Mouse (Mus musculus) liver, adult 2 months (tissue): Measurements from ENCODE around the gene Ube2l3.

Experiments
- CTCF ChIP-seq: fragments of 200-500 bp; IDR thresholded peaks from 2 replicates; pipeline ENCODE4 v1.5.1; 2011; ENCODE audit warnings: low read depth, low read length, control low read depth
- POLR2A ChIP-seq: fragments of 200-500 bp; IDR thresholded peaks from 2 replicates; pipeline ENCODE4 v1.6.1; 2011; ENCODE audit warnings: low read length, control low read depth; ENCODE audit not compliant: insufficient read depth; ENCODE audit errors: extremely low read depth

DNA sequence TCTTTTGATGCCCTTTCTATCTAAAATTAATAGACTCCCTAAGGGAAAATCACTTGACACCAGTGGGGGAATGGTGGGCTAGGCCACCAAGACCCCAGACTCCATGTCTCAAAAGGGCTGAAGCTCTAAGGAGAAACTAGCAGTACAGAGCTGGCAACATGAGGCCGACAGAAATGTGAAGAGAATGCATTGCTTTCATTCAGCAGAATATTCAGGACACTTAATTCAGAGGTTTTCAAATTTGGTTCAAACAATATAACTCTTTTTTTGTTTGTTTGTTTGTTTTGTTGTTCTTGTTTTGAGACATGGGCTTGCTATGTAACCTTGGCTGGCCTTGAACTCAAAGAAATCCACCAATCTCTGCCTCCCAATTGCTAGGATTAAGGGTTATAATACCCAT lies at the start of gene Ube2l3:
- no peak for TF ChIP-seq POLR2A
- no peak for TF ChIP-seq CTCF
